Mouse (Mus musculus) erythroblast, embryonic 14.5 days (primary cell): ENCODE data around the gene Dcaf11.

ENCODE experiments used
- GATA1 ChIP-seq: IDR thresholded peaks from 2 replicates; pipeline ENCODE4 v1.6.1; 2012; ENCODE audit warnings: low read length, inconsistent platforms, mixed read lengths
- TAL1 ChIP-seq: IDR thresholded peaks from 3 replicates; pipeline ENCODE4 v1.6.1; 2012; ENCODE audit warnings: low read length, inconsistent platforms, mixed read lengths

GRCm38 (mm10) chr14:55555788-55556187 is 4.0 kb upstream of the Dcaf11 start:
- TF ChIP-seq TAL1 (no peak), GATA1 (no peak)
